Mouse (Mus musculus) testis, adult 2 months (tissue): ENCODE measurements around the gene Nisch. TPM values are rescaled to one million over a fixed set of nuclear protein-coding genes. Genes with fewer than 3 reads are reported as not detected.

Experiments used
- H3K27ac ChIP-seq: fragments of 200-500 bp; 2 replicates; pipeline ENCODE4 v1.5.1; 2012; ENCODE audit warnings: low read depth, low read length; ENCODE audit not compliant: control insufficient read depth, insufficient read depth
- H3K27me3 ChIP-seq: fragments of 200-500 bp; 2 replicates; pipeline ENCODE4 v1.6.1; 2012; ENCODE audit warnings: mild to moderate bottlenecking, low read length, moderate library complexity; ENCODE audit not compliant: control insufficient read depth, insufficient read depth
- H3K36me3 ChIP-seq: fragments of 200-500 bp; 2 replicates; pipeline ENCODE4 v1.6.1; 2012; ENCODE audit warnings: mild to moderate bottlenecking, low read length; ENCODE audit not compliant: control insufficient read depth, insufficient read depth
- H3K4me1 ChIP-seq: fragments of 200-500 bp; 2 replicates; pipeline ENCODE4 v1.6.1; 2012; ENCODE audit warnings: low read length; ENCODE audit not compliant: control insufficient read depth, insufficient read depth
- H3K4me3 ChIP-seq: fragments of 200-500 bp; 2 replicates; pipeline ENCODE4 v1.5.1; 2012; ENCODE audit warnings: low read depth, mild to moderate bottlenecking, low read length, moderate library complexity, mixed read lengths; ENCODE audit not compliant: control insufficient read depth
- CTCF ChIP-seq: fragments of 200-500 bp; IDR thresholded peaks from 2 replicates; pipeline ENCODE4 v1.5.1; 2012; ENCODE audit warnings: low read depth, mild to moderate bottlenecking, inconsistent platforms, low read length, moderate library complexity; ENCODE audit not compliant: control insufficient read depth, insufficient read depth, insufficient replicate concordance
- POLR2A ChIP-seq: fragments of 200-500 bp; IDR thresholded peaks from 2 replicates; pipeline ENCODE4 v1.6.1; 2012; ENCODE audit warnings: low read depth, mild to moderate bottlenecking, inconsistent platforms, low read length, moderate library complexity; ENCODE audit not compliant: control insufficient read depth
- polyA plus RNA-seq: library from polyadenylated mRNA; depleted of rRNA; stranded (reverse); fragments of >200 nt; gene quantifications from 2 replicates; pipeline ENCODE4 v1.2.3, GENCODE M21; 2012

Nisch gene
- polyA plus RNA-seq, 1 experiment, result 62.1 TPM

GRCm38 (mm10) chr14:31207070-31207830 lies 9.5 kb downstream of the Nisch start:
- no peaks in the 10 kb centered on the region for H3K36me3 ChIP-seq
- H3K4me1 ChIP-seq, result peaks cover 13% of the 10 kb centered on the region
- H3K27ac ChIP-seq, result peak overlapping the region; percentile 62
- H3K4me3 ChIP-seq, result peak overlapping the region; percentile 89
- TF ChIP-seq POLR2A (no peak), CTCF (no peak)
- no peaks in the 10 kb centered on the region for H3K27me3 ChIP-seq

- Histone ChIP-seq H3K27me3 (no peaks in the 10 kb centered on the region), H3K4me1 (peaks cover 13% of the 10 kb centered on the region), H3K27ac (peak overlapping the region; percentile 69), H3K36me3 (no peaks in the 10 kb centered on the region), H3K4me3 (peak overlapping the region; percentile 92)
- peak; percentile 72 for TF ChIP-seq POLR2A
- TF ChIP-seq CTCF, result no peak
These were observed 10.2 kb downstream of the Nisch start for GRCm38 (mm10) chr14:31206472-31206981.

GRCm38 (mm10) chr14:31205562-31206467 lies 10.9 kb downstream of the Nisch start:
- peaks cover 13% of the 10 kb centered on the region for H3K4me1 ChIP-seq
- TF ChIP-seq CTCF, result no peak
- TF ChIP-seq POLR2A, result no peak
- H3K36me3 ChIP-seq, result no peaks in the 10 kb centered on the region
- H3K4me3 ChIP-seq, result peak overlapping the region; percentile 92
- peak overlapping the region; percentile 69 for H3K27ac ChIP-seq
- no peaks in the 10 kb centered on the region for H3K27me3 ChIP-seq

GRCm38 (mm10) chr14:31205244-31205561 lies 11.5 kb downstream of the Nisch start:
- Histone ChIP-seq H3K36me3 (no peaks in the 10 kb centered on the region), H3K27ac (0 out of 2 replicates have a peak overlapping the region, but pooled peaks have one; percentile 8), H3K4me1 (peaks cover 13% of the 10 kb centered on the region), H3K27me3 (no peaks in the 10 kb centered on the region), H3K4me3 (peak overlapping the region; percentile 19)
- TF ChIP-seq CTCF (no peak), POLR2A (no peak)

GRCm38 (mm10) chr14:31204844-31205243 lies 11.9 kb downstream of the Nisch start:
- H3K27me3 ChIP-seq, result no peaks in the 10 kb centered on the region
- H3K36me3 ChIP-seq, result no peaks in the 10 kb centered on the region
- no peak for TF ChIP-seq CTCF
- TF ChIP-seq POLR2A, result no peak
- H3K4me3 ChIP-seq, result no peak overlapping the region
- H3K4me1 ChIP-seq, result peaks cover 13% of the 10 kb centered on the region
- no peak overlapping the region for H3K27ac ChIP-seq

GRCm38 (mm10) chr14:31200038-31200437 lies 16.7 kb downstream of the Nisch start:
- Histone ChIP-seq H3K36me3 (no peaks in the 10 kb centered on the region), H3K27me3 (no peaks in the 10 kb centered on the region), H3K4me1 (peaks cover 1% of the 10 kb centered on the region), H3K27ac (no peak overlapping the region), H3K4me3 (no peak overlapping the region)
- TF ChIP-seq CTCF, result no peak
- no peak for TF ChIP-seq POLR2A

DNA sequence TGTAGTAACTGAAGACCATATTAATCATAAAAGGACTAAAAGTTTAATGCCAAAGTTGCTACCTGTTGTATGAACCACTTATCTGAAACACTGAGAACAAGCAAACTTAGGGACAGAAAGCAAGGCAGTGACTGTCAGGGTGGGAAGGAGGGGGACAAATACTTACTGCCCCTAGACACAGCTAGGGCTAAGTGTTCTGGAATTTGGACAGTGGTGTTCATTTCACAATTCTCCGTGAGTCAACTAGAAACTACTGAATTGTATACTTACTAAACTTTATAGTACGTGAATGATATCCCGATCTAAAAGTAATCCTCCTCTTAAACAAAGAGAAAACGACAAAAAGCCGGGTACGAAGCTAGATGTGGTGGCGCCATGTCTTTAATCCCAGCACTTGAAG lies 17.1 kb downstream of the Nisch start:
- Histone ChIP-seq H3K4me3 (no peak overlapping the region), H3K27ac (no peak overlapping the region), H3K36me3 (no peaks in the 10 kb centered on the region), H3K27me3 (no peaks in the 10 kb centered on the region), H3K4me1 (peaks cover 2% of the 10 kb centered on the region; the same call in 1 of the 2 replicates)
- TF ChIP-seq CTCF (no peak), POLR2A (no peak)
